Mouse (Mus musculus): ENCODE results near the gene Arl5b. TPM values are rescaled to one million over a fixed set of nuclear protein-coding genes. Genes with fewer than 3 reads are reported as not detected.

Arl5b gene
- polyA plus RNA-seq (2016; fragmentation: Nextera tagmentation; extraction: Ambion mirVana): 29.1 and 31.1 TPM in 2 replicates

DNA sequence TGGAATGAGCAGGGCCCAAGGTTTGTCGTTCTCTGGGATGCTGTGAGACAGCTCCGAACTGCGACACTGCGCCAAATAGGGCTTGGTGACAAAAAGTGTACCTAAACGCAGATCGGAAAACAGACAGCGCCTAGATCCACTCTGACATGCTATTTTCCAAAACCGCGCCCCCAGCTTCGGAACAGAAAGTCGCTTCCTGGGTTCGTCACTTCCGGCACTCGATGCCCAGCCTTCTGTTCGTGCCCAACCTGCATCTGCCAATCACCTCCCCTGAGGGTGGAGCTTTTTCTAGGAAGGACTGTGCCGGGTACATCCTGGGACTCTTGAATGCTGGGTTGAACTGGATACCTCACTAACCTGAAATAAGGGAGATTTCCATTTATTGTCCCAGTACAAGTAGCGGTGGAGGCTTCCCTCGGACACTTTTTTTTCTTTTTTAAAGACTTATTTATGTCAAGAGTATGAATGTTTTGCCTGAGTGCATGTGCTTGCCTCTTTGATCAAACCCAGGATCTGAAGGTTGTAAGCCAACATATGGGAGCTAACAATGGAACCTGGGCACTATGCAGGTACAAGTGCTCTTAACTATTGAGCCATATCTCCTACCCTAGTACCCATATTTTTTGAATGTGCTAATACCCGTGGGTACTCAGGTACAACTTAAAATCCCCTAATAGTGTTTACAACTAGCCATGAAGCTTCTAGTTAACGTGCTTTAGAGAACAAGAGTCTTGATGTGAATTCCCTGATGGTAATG lies at the start of gene Arl5b:
Gene Arl5b (plus strand): TSS at position 279 of the 757 bp plus-strand sequence.
- Histone ChIP-seq H3K4me3 (peak within 1 kb of the TSS; percentile 88), H3K27me3 (replicated peaks) (no peaks in the 10 kb centered on the region), H3K36me3 (peaks cover 8% of the 10 kb centered on the region), H3K9me3 (replicated peaks) (no peaks in the 10 kb centered on the region), H3K9ac (peak within 1 kb of the TSS; percentile 73), H3K27ac (ENCODE audit: poor library complexity, severe bottlenecking) (peak within 1 kb of the TSS; percentile 39; the same call in 1 of the 2 replicates), H3K4me2 (peak within 1 kb of the TSS; percentile 72), H3K4me1 (replicated peaks) (peaks cover 5% of the 10 kb centered on the region)
- WGBS: 7% methylated on average over 20 of the region's 20 CpGs
- ATAC-seq (ENCODE audit: insufficient number of reproducible peaks, low FRiP score): peak; percentile 97

DNA sequence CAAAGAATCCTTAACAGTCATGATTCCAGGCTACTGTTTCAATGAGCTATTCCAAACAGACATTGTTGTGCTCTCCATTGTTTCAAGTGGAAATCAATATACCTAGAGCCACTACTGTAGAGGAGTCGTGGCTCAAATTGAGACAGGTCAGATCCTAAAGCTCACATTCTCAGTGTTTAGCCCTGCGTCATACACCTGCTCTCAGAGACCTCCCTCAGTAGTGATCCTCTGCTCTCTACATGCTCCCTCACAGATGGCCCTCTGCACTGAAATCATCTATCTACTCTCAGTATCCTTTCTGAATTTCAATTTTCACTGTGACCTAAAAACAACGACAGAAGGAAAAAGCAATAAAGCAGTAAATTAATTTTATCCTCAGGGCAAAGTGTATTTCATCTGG lies 41.7 kb upstream of the Arl5b start:
- no peak overlapping the region for H3K27ac ChIP-seq (ENCODE audit: poor library complexity, severe bottlenecking)
- ATAC-seq (ENCODE audit: insufficient number of reproducible peaks, low FRiP score): no peak
- WGBS: 91% methylated on average over 3 of the region's 3 CpGs
- no peaks in the 10 kb centered on the region for H3K27me3 ChIP-seq (replicated peaks)
- peaks cover 9% of the 10 kb centered on the region for H3K36me3 ChIP-seq
- no peaks in the 10 kb centered on the region for H3K9me3 ChIP-seq (replicated peaks)
- H3K4me3 ChIP-seq: no peak overlapping the region
- H3K4me1 ChIP-seq (replicated peaks): no peaks in the 10 kb centered on the region
- no peak overlapping the region for H3K4me2 ChIP-seq
- H3K9ac ChIP-seq: no peak overlapping the region

DNA sequence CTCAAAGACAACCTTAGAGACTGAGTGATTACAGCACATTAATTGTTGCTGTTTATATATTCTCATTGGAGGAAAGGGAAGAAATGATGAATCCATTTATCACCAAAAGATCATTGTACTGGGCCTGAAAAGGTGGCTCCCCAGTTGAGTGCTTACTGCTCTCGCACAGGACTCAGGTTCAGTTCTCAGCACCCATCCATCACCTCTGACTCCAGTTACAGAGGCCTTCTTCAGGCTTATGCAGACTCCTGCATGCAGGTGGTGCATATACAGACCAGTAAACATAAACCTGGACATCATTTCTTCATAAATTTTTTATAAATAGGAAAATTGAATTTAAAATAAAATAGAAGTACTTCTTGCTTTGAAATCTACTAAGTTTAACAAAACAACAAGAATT lies 41.1 kb upstream of the Arl5b start:
- H3K4me1 ChIP-seq (replicated peaks): no peaks in the 10 kb centered on the region
- WGBS: 87% methylated on average over 1 of the region's 1 CpGs
- no peak overlapping the region for H3K9ac ChIP-seq
- H3K27ac ChIP-seq (ENCODE audit: poor library complexity, severe bottlenecking): no peak overlapping the region
- no peak overlapping the region for H3K4me2 ChIP-seq
- H3K9me3 ChIP-seq (replicated peaks): no peaks in the 10 kb centered on the region
- H3K4me3 ChIP-seq: no peak overlapping the region
- no peaks in the 10 kb centered on the region for H3K27me3 ChIP-seq (replicated peaks)
- peaks cover 9% of the 10 kb centered on the region for H3K36me3 ChIP-seq
- no peak for ATAC-seq (ENCODE audit: insufficient number of reproducible peaks, low FRiP score)

DNA sequence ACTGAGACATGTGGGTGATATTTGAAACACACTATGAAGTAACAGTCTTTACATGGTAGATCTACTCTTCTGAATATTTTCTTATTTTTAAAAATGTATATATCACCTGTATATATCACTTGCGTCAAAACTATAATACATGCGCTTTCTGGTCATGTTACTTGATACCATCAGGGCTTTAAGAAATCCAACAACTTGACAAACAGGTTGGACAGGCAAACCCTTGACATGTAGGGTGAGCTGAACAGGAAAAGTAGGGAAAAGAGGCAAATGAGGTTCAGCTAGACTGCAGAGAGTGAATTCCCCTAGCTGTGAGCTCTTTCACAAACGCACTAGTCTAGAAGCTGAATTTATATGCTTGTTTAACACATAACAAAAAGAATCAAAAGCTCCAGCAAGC lies 22.4 kb upstream of the Arl5b start:
- no peaks in the 10 kb centered on the region for H3K9me3 ChIP-seq (replicated peaks)
- no peaks in the 10 kb centered on the region for H3K4me1 ChIP-seq (replicated peaks)
- H3K4me2 ChIP-seq: no peak overlapping the region
- H3K27ac ChIP-seq (ENCODE audit: poor library complexity, severe bottlenecking): no peak overlapping the region
- no peak overlapping the region for H3K4me3 ChIP-seq
- H3K27me3 ChIP-seq (replicated peaks): no peaks in the 10 kb centered on the region
- peaks cover 8% of the 10 kb centered on the region for H3K36me3 ChIP-seq
- H3K9ac ChIP-seq: no peak overlapping the region
- no peak for ATAC-seq (ENCODE audit: insufficient number of reproducible peaks, low FRiP score)
- 90% methylated on average over 3 of the region's 3 CpGs for WGBS

DNA sequence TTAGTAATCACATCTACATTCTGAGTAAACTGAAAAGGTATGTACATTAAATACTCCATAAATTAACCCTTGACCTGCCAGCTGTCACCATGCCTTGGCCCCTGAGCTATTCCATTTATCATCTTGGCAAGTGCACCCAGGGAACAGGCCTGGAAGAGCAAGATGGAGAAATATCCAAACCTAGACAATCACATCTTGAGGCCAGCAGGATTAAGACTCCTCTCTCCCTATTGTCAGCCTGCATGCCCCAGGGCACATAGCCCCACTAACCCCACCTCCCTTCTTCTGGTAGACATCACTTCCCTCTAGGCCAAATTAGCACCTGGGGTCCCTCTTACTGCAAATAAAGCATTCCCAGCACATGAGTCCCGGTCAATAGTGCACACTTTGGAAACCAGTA lies 21.4 kb upstream of the Arl5b start:
- no peak for ATAC-seq (ENCODE audit: insufficient number of reproducible peaks, low FRiP score)
- Histone ChIP-seq H3K4me1 (replicated peaks) (no peaks in the 10 kb centered on the region), H3K27ac (ENCODE audit: poor library complexity, severe bottlenecking) (no peak overlapping the region), H3K9me3 (replicated peaks) (no peaks in the 10 kb centered on the region), H3K27me3 (replicated peaks) (no peaks in the 10 kb centered on the region), H3K36me3 (peaks cover 9% of the 10 kb centered on the region), H3K4me3 (no peak overlapping the region), H3K9ac (no peak overlapping the region), H3K4me2 (no peak overlapping the region)
- 91% methylated on average over 1 of the region's 1 CpGs for WGBS

DNA sequence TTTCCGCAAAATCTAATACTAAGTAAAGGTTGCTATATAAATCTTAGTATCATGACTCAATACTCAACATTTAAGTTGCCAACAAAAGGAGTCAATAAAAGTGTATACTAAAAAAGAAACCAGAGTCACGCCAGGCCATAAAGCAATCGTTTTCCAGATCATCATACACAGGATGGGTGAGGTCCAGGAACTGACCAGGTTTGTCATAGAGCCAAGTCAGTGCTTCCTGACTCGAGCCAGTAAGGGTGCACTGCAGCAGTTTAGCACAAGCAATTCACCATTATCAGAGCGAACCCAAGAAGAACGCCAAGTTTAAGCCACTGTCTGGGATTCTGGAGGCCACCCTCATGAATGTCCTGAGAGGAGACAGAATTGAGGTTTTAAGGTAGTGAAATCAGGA lies 10.5 kb upstream of the Arl5b start:
- Histone ChIP-seq H3K36me3 (peaks cover 12% of the 10 kb centered on the region), H3K9ac (no peak overlapping the region), H3K27me3 (replicated peaks) (no peaks in the 10 kb centered on the region), H3K4me2 (no peak overlapping the region), H3K4me3 (no peak overlapping the region), H3K4me1 (replicated peaks) (no peaks in the 10 kb centered on the region), H3K27ac (ENCODE audit: poor library complexity, severe bottlenecking) (no peak overlapping the region), H3K9me3 (replicated peaks) (no peaks in the 10 kb centered on the region)
- no peak for ATAC-seq (ENCODE audit: insufficient number of reproducible peaks, low FRiP score)
- 78% methylated on average over 6 of the region's 6 CpGs for WGBS

DNA sequence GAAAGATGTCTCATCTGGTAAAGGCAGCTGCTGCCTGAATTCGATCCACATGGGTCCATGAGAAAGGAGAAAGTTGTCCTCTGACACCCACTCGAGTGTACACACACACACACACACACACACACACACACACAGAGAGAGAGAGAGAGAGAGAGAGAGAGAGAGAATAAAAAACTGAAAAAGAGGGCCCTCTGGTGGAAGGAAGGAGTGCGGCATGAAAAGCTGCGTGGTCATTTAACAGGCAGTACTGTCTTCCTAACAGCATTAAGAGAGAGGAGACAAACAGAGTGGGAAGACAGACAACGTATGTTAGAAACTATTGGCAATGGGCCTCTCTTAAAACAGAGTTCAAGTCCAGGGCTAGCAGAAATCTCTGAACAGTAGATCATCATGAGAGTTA lies 8.9 kb upstream of the Arl5b start:
- H3K4me1 ChIP-seq (replicated peaks): no peaks in the 10 kb centered on the region
- ATAC-seq (ENCODE audit: insufficient number of reproducible peaks, low FRiP score): no peak
- 56% methylated on average over 5 of the region's 5 CpGs for WGBS
- no peak overlapping the region for H3K4me2 ChIP-seq
- H3K4me3 ChIP-seq: no peak overlapping the region
- H3K9me3 ChIP-seq (replicated peaks): no peaks in the 10 kb centered on the region
- H3K9ac ChIP-seq: no peak overlapping the region
- peaks cover 12% of the 10 kb centered on the region for H3K36me3 ChIP-seq
- no peak overlapping the region for H3K27ac ChIP-seq (ENCODE audit: poor library complexity, severe bottlenecking)
- H3K27me3 ChIP-seq (replicated peaks): no peaks in the 10 kb centered on the region

DNA sequence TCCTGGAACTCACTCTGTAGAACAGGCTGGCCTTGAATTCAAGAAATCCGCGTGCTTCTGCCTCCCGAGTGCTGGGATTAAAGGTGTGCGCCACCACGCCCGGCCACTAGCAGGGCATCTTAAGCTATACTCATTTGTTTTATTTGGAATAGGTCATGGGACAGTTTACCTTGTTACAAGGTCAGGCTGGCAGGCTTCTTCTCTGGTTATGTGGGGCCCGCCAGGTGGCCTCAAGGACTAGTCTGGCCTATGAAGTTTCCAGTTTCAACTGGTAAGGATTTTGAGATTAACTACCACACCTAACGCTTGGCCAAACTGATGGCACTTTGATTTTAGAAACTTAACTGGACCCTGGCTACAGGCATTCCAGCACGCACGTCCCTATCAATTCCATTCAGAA lies 5.3 kb downstream of the Arl5b start:
- 13% methylated on average over 10 of the region's 10 CpGs for WGBS
- peak; percentile 13 for ATAC-seq (ENCODE audit: insufficient number of reproducible peaks, low FRiP score)
- 0 out of 2 replicates have a peak, but pooled peaks cover 2% of the 10 kb centered on the region for H3K36me3 ChIP-seq

DNA sequence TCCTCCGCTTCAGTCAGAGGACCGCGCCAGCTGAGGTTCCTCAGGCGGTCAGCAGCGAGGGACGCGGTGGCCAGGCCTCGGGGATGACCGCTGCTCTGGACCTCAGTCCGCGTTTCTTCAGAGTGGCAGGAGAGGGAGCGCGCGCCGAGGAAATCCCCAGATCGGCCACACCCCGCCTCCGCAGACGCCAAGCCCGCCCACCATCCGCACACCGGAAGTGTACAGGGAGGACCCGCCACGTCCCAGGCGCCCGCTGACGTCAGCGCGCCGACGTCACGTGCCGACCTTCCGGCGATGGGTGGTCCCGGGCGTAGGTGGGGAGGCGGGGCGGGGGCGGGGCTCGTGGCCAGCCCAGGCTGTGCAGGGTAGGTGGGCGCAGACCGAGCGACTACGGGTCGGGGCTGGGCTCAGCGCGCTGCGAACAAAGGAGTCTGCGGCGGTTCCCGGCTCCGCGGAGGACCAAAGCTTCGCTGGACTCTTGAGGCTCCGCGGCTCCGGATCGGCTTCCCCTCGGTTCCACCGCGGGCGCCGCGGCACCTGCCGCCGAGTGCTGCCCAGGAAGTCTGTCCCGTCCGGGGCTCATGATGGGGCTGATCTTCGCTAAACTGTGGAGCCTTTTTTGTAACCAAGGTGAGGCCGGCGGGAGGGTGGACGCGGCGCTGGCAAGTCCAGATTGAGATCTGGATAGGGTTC lies 5.9 kb downstream of the Arl5b start, which contains the start of gene Nsun6:
Gene Nsun6 (minus strand): TSS at position 125 of the 693 bp plus-strand sequence.
- Histone ChIP-seq H3K4me3 (peak within 1 kb of the TSS; percentile 74), H3K9ac (peak within 1 kb of the TSS; percentile 91), H3K27ac (ENCODE audit: poor library complexity, severe bottlenecking) (peak within 1 kb of the TSS; percentile 89), H3K27me3 (replicated peaks) (no peaks in the 10 kb centered on the region), H3K4me2 (peak within 1 kb of the TSS; percentile 70), H3K9me3 (replicated peaks) (no peaks in the 10 kb centered on the region), H3K36me3 (0 out of 2 replicates have a peak, but pooled peaks cover 2% of the 10 kb centered on the region), H3K4me1 (replicated peaks) (peaks cover 19% of the 10 kb centered on the region)
- under 1% methylated on average over 75 of the region's 75 CpGs for WGBS
- peak; percentile 99 for ATAC-seq (ENCODE audit: insufficient number of reproducible peaks, low FRiP score)

More for the DNA sequence above, 5.3 kb downstream of the Arl5b start:
- Histone ChIP-seq H3K4me1 (replicated peaks) (peaks cover 19% of the 10 kb centered on the region), H3K4me3 (peak overlapping the region; percentile 74), H3K27ac (ENCODE audit: poor library complexity, severe bottlenecking) (peak overlapping the region; percentile 89), H3K27me3 (replicated peaks) (no peaks in the 10 kb centered on the region), H3K9ac (peak overlapping the region; percentile 70), H3K9me3 (replicated peaks) (no peaks in the 10 kb centered on the region), H3K4me2 (peak overlapping the region; percentile 68)

DNA sequence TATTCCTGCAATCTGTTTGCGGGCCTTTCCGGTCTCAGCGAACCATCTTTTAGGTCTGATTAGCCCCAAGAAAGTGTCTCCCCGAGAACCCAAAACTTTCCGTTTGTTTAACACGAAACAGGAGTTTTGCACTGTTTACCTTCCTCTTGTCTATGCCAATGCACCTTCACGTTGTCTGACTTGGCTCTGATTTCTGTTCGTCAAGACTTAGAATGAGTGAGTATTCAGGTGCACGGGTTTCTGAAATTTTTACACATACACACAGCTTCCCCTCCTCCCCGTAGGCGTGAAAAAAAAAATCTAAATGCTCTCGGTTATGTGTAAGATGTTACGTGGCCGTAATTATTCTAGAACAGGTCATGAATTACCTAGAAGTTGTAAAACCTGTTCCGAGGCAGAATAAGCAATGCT lies 6.6 kb downstream of the Arl5b start:
- Histone ChIP-seq H3K4me1 (replicated peaks) (peaks cover 19% of the 10 kb centered on the region), H3K4me3 (peak overlapping the region; percentile 74), H3K9me3 (replicated peaks) (no peaks in the 10 kb centered on the region), H3K36me3 (0 out of 2 replicates have a peak, but pooled peaks cover 2% of the 10 kb centered on the region), H3K4me2 (peak overlapping the region; percentile 70), H3K27me3 (replicated peaks) (no peaks in the 10 kb centered on the region), H3K27ac (ENCODE audit: poor library complexity, severe bottlenecking) (peak overlapping the region; percentile 84), H3K9ac (peak overlapping the region; percentile 91)
- no peak for ATAC-seq (ENCODE audit: insufficient number of reproducible peaks, low FRiP score)
- 2% methylated on average over 15 of the region's 15 CpGs for WGBS

DNA sequence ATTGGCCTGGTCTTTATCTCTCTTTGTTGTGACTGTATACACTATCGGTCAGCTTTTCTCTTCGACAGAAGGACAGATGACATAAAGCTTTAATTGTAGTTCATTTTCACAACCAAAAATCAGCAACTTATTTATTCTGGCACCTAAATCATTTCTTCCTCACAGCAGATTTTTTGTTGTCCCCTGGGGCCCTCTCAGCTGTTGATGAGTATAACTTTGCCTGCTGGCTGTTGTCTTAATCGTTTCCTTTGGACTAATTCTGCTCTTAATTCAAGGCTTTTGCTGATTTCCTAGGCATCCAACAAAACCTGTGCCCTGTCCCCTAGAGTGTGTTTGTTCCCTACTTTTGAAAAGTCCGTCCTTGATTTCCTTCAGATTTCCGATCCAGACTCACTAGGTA lies 9.0 kb downstream of the Arl5b start:
- Histone ChIP-seq H3K27me3 (replicated peaks) (no peaks in the 10 kb centered on the region), H3K9ac (no peak overlapping the region), H3K4me2 (no peak overlapping the region), H3K4me3 (no peak overlapping the region), H3K9me3 (replicated peaks) (no peaks in the 10 kb centered on the region), H3K4me1 (replicated peaks) (peaks cover 22% of the 10 kb centered on the region), H3K36me3 (0 out of 2 replicates have a peak, but pooled peaks cover 2% of the 10 kb centered on the region), H3K27ac (ENCODE audit: poor library complexity, severe bottlenecking) (no peak overlapping the region)
- 76% methylated on average over 5 of the region's 5 CpGs for WGBS
- no peak for ATAC-seq (ENCODE audit: insufficient number of reproducible peaks, low FRiP score)
